Mouse (Mus musculus): ENCODE data around the gene Rybp. TPM values are rescaled to one million over a fixed set of nuclear protein-coding genes. Genes with fewer than 3 reads are reported as not detected.

Rybp gene
- 28.6 and 31.9 TPM in 2 replicates for polyA plus RNA-seq (2012; rRNA removed)

- Histone ChIP-seq H3K27me3 (ENCODE audit: control insufficient read depth, insufficient read depth, low read length) (no peaks in the 10 kb centered on the region; the same call in 1 of the 2 replicates), H3K4me1 (replicated peaks; ENCODE audit: control insufficient read depth, insufficient read depth, low read length) (peaks cover 10% of the 10 kb centered on the region), H3K4me3 (ENCODE audit: control insufficient read depth, insufficient read depth, low read length) (peak within 1 kb of the TSS; percentile 97), H3K36me3 (ENCODE audit: control insufficient read depth, insufficient read depth, low read length) (no peaks in the 10 kb centered on the region), H3K27ac (ENCODE audit: control insufficient read depth, insufficient read depth, low read length) (no peak within 1 kb of the TSS)
- whole genome bisulfite sequencing, result under 1% methylated on average over 85 of the region's 112 CpGs
- no peak for TF ChIP-seq CTCF (IDR thresholded peaks at IDR 0.05; ENCODE audit: borderline replicate concordance, control insufficient read depth, extremely low read depth, insufficient read depth, low read length, poor library complexity)
- TF ChIP-seq POLR2A (IDR thresholded peaks at IDR 0.05; ENCODE audit: control insufficient read depth, extremely low read depth, insufficient read depth, low read length, poor library complexity), result peak; percentile 85
- DNase-seq, result peak; percentile 92
Measured at GRCm38 (mm10) chr6:100287334-100288015, at the start of gene Rybp. Gene Rybp, minus strand, starts transcription at chr6:100287485.

DNA sequence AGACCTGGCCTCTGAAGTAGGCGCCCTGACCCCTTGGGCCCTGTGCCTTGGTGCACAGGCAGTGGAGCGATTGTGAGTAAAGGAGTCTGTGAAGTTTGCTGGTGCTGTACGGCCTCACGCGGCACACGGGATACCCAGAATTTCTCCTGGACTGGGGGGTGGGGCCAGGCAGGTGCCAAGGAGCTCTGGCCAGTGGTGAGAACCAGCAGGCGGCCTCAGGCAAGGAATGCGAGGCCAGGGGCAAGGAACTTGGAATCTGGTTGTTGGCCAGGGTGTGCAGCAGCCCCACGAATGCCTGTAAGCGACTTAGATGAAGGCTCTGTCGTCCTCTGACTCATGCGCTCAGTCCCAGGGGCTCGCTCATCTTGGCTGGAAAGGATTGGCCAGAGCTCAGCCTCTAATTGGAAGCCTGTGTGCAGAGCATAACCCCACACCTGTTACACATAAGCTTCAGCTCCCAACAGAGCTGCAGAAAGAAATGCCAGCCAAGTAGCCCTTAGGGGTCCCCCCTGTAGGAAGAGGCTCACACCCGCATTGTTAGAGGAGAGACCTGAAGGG is 49.4 kb upstream of the Rybp start:
- Histone ChIP-seq H3K27me3 (ENCODE audit: control insufficient read depth, insufficient read depth, low read length) (no peaks in the 10 kb centered on the region), H3K36me3 (ENCODE audit: control insufficient read depth, insufficient read depth, low read length) (no peaks in the 10 kb centered on the region), H3K4me3 (ENCODE audit: control insufficient read depth, insufficient read depth, low read length) (no peak overlapping the region), H3K27ac (ENCODE audit: control insufficient read depth, insufficient read depth, low read length) (no peak overlapping the region), H3K4me1 (replicated peaks; ENCODE audit: control insufficient read depth, insufficient read depth, low read length) (peaks cover 5% of the 10 kb centered on the region)
- no peak for DNase-seq
- WGBS, result 92% methylated on average over 14 of the region's 14 CpGs
- TF ChIP-seq POLR2A (IDR thresholded peaks at IDR 0.05; ENCODE audit: control insufficient read depth, extremely low read depth, insufficient read depth, low read length, poor library complexity) (no peak), CTCF (IDR thresholded peaks at IDR 0.05; ENCODE audit: borderline replicate concordance, control insufficient read depth, extremely low read depth, insufficient read depth, low read length, poor library complexity) (no peak)

DNA sequence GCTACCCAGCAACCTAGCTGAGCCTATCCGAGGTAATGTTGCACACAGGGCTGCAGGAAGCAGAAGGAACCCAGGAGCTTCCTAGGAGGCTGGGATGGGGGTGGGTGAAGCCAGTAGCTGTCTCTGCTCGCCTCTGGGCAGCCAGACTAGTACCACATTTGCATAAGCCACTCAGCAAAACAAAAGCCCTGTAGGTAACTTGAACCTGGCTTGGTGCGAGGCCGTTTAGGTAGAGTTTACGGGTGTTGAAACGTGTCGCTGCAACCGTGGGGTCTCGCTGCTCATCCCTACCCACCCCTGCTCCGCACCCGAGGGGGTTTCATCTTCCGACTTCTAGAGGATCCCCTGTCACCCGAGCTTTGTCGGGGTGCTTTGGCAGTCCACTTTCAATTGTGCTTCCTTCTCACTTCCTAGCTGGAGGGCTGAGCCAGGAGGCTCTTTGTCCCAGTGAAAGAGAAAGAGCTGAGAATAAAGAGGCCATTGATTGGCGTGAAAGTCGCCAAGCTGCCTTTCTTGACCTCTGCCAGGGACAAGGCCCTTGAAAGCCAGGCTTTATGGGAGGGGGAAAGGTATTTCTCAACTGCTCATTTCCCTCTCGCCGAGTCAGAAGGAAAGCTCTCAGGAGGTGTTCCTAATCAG is 48.3 kb upstream of the Rybp start:
- Histone ChIP-seq H3K4me3 (ENCODE audit: control insufficient read depth, insufficient read depth, low read length) (no peak overlapping the region), H3K36me3 (ENCODE audit: control insufficient read depth, insufficient read depth, low read length) (no peaks in the 10 kb centered on the region), H3K27me3 (ENCODE audit: control insufficient read depth, insufficient read depth, low read length) (no peaks in the 10 kb centered on the region), H3K4me1 (replicated peaks; ENCODE audit: control insufficient read depth, insufficient read depth, low read length) (no peaks in the 10 kb centered on the region), H3K27ac (ENCODE audit: control insufficient read depth, insufficient read depth, low read length) (no peak overlapping the region)
- TF ChIP-seq CTCF (IDR thresholded peaks at IDR 0.05; ENCODE audit: borderline replicate concordance, control insufficient read depth, extremely low read depth, insufficient read depth, low read length, poor library complexity) (no peak), POLR2A (IDR thresholded peaks at IDR 0.05; ENCODE audit: control insufficient read depth, extremely low read depth, insufficient read depth, low read length, poor library complexity) (no peak)
- DNase-seq, result no peak
- WGBS, result 53% methylated on average over 18 of the region's 18 CpGs

GRCm38 (mm10) chr6:100333745-100334144 is 46.5 kb upstream of the Rybp start:
- DNase-seq, result no peak
- H3K36me3 ChIP-seq (ENCODE audit: control insufficient read depth, insufficient read depth, low read length), result no peaks in the 10 kb centered on the region
- WGBS, result 74% methylated on average over 7 of the region's 7 CpGs

GRCm38 (mm10) chr6:100332479-100332878 is 45.2 kb upstream of the Rybp start:
- Histone ChIP-seq H3K4me3 (ENCODE audit: control insufficient read depth, insufficient read depth, low read length) (no peak overlapping the region), H3K4me1 (replicated peaks; ENCODE audit: control insufficient read depth, insufficient read depth, low read length) (no peaks in the 10 kb centered on the region), H3K36me3 (ENCODE audit: control insufficient read depth, insufficient read depth, low read length) (no peaks in the 10 kb centered on the region), H3K27me3 (ENCODE audit: control insufficient read depth, insufficient read depth, low read length) (no peaks in the 10 kb centered on the region), H3K27ac (ENCODE audit: control insufficient read depth, insufficient read depth, low read length) (no peak overlapping the region)
- TF ChIP-seq POLR2A (IDR thresholded peaks at IDR 0.05; ENCODE audit: control insufficient read depth, extremely low read depth, insufficient read depth, low read length, poor library complexity), result no peak
- TF ChIP-seq CTCF (IDR thresholded peaks at IDR 0.05; ENCODE audit: borderline replicate concordance, control insufficient read depth, extremely low read depth, insufficient read depth, low read length, poor library complexity), result no peak
- no peak for DNase-seq
- 96% methylated on average over 4 of the region's 4 CpGs for WGBS

More at GRCm38 (mm10) chr6:100333745-100334144, 46.5 kb upstream of the Rybp start:
- Histone ChIP-seq H3K4me3 (ENCODE audit: control insufficient read depth, insufficient read depth, low read length) (no peak overlapping the region), H3K27ac (ENCODE audit: control insufficient read depth, insufficient read depth, low read length) (no peak overlapping the region), H3K4me1 (replicated peaks; ENCODE audit: control insufficient read depth, insufficient read depth, low read length) (no peaks in the 10 kb centered on the region), H3K27me3 (ENCODE audit: control insufficient read depth, insufficient read depth, low read length) (no peaks in the 10 kb centered on the region)
- TF ChIP-seq POLR2A (IDR thresholded peaks at IDR 0.05; ENCODE audit: control insufficient read depth, extremely low read depth, insufficient read depth, low read length, poor library complexity), result no peak

- Histone ChIP-seq H3K27ac (ENCODE audit: control insufficient read depth, insufficient read depth, low read length) (no peak overlapping the region), H3K4me3 (ENCODE audit: control insufficient read depth, insufficient read depth, low read length) (no peak overlapping the region), H3K36me3 (ENCODE audit: control insufficient read depth, insufficient read depth, low read length) (no peaks in the 10 kb centered on the region), H3K4me1 (replicated peaks; ENCODE audit: control insufficient read depth, insufficient read depth, low read length) (no peaks in the 10 kb centered on the region), H3K27me3 (ENCODE audit: control insufficient read depth, insufficient read depth, low read length) (no peaks in the 10 kb centered on the region)
- WGBS, result 44% methylated on average over 8 of the region's 8 CpGs
- TF ChIP-seq CTCF (IDR thresholded peaks at IDR 0.05; ENCODE audit: borderline replicate concordance, control insufficient read depth, extremely low read depth, insufficient read depth, low read length, poor library complexity) (no peak), POLR2A (IDR thresholded peaks at IDR 0.05; ENCODE audit: control insufficient read depth, extremely low read depth, insufficient read depth, low read length, poor library complexity) (no peak)
- no peak for DNase-seq
Measured at GRCm38 (mm10) chr6:100331582-100331981, 44.3 kb upstream of the Rybp start.

Measured in thymus, adult 2 months (tissue).